Mouse (Mus musculus) ES-Bruce4 (cell line): ENCODE results near the gene Rasgef1b.
A peak's percentile ranks its signal among the peaks of the same experiment; 100 is the strongest.

Experiments used
- CTCF ChIP-seq: IDR thresholded peaks from one replicate; pipeline ENCODE4 v1.8.1; 2011; ENCODE audit warnings: low read depth, low read length
- EP300 ChIP-seq: IDR thresholded peaks from 2 replicates; pipeline ENCODE4 v1.6.1; 2011; ENCODE audit warnings: low read depth, low read length; ENCODE audit not compliant: insufficient read depth
- POLR2A ChIP-seq: IDR thresholded peaks from one replicate; pipeline ENCODE4 v1.8.1; 2011; ENCODE audit warnings: low read length; ENCODE audit not compliant: insufficient read depth

GRCm38 (mm10) chr5:99202074-99202837 lies 526.6 kb downstream of the Rasgef1b start:
- no peak for TF ChIP-seq POLR2A
- TF ChIP-seq CTCF: peak; percentile 57
- TF ChIP-seq EP300: no peak
